Mouse (Mus musculus) ovary, postnatal 14 days (tissue): ENCODE data around the gene Rrh.
"Not testable (repeated sequence)": the region's sequence is repeated elsewhere in the genome, so short reads cannot be mapped to it uniquely, and the experiment has no call there.

Experiments used
- DNase-seq: peaks from one replicate; pipeline ENCODE4 v3.0.0; 2022; ENCODE audit warnings: low spot score

Gene Rrh

DNA sequence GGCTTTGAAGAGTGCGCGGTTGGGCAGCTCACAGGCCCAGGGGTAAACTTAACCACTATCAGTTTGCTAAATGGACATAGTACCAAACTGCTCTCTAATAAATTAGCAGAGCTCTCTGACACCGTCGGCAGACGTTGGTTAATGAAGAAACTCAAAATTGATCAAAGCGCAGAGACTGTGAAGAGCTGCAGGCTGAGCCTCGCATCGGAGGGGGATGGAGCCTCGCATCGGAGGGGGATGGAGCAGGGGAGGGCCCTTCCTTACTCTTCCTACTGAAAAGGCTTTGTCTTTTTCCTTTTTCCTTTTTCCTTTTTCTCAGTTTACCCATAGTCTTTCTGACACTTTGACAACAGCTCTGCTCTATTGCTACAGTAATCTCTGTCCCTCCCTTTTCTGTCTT lies 41.0 kb downstream of the Rrh start:
- DNase-seq: no peak

DNA sequence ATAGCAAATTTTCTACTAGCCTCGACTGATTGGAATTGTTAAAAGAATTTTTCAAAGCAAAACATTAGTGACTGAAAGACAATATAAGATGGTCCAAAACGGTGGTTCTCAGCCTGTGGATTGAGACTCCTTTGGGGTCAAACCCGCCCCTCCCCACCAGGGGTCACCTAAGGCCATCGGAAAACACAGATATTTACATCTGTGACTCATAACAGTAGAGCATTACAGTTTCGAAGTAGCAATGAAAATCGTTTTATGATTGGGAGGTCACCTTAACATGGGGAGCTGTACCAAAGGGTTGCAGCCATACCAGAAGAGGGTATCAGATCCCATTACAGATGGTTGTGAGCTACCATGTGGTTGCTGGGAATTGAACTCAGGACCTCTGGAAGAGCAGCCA lies 51.2 kb downstream of the Rrh start:
- DNase-seq: no peak

DNA sequence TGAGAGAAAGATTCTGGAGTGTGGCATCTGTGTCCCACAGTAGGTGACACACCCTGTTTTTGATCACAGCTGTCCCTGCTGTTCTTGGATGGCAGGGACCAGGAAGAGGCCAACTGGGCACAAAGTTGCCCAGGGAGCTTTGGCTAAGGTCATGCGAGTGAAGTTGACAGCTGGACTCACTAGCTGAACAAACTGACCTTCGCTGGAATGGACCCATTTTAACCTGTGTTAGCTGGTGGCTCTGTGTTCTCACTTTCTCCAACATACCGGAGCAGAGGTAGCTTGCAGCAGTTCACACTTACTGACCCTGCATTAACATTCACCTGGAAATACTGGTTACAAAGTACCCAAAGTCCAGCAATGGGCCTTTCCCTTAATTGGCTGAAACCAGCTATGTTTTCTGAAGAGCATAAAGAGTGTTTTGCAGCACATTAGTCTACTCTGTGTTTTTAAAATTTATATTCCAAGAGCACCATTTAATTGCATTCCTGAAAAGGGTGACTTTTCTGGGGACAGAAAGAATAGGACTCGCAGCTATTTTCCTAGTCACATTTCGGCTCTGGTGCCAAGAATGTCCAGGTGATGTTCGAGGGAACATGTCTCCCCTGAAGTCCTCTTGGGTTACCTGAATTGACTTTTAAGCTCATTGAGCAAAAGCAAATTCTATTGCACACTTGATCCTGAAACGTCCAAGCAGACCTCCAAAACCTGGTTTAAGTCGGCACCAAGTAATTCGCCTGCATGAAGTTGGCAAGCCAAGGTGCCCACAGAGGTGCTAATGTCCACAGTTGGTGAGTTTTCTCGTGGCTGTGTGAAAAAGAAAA lies 55.2 kb downstream of the Rrh start:
- no peak for DNase-seq

DNA sequence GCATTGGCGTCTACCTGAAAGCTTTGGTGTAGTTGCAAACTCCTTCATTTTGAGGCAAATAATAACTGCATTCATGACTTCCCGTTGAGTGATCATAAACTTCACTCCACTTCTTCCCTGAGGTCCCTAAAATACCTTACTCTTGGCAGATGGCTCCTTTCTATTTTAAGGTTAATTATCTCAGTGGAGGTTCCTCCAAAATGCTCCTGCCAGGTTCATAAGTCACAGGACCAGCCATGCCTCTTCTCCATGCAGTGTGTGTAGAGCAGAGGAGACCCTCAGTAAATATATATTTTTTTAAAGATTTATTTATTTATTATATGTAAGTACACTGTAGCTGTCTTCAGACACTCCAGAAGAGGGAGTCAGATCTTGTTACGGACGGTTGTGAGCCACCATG lies 56.3 kb downstream of the Rrh start:
- no peak for DNase-seq

DNA sequence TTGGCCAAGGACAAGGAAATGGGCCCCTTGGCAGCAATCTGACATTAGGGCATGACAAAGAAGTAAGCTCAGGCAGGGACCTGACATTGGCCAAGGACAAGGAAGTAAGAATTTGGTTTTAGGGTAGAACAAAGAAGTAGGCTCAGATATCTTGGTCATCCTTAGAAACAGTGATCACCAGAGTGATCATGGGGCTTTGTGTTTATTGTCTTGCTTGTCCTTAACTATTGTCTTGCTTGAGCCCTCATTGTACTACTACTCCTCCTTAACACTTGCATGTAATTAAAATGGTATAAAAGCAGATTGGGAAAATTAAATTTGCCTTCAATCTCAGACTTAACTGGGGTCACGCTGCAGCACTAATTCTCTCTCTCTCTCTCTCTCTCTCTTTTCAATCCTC lies 64.8 kb downstream of the Rrh start:
- DNase-seq: not testable (repeated sequence)

DNA sequence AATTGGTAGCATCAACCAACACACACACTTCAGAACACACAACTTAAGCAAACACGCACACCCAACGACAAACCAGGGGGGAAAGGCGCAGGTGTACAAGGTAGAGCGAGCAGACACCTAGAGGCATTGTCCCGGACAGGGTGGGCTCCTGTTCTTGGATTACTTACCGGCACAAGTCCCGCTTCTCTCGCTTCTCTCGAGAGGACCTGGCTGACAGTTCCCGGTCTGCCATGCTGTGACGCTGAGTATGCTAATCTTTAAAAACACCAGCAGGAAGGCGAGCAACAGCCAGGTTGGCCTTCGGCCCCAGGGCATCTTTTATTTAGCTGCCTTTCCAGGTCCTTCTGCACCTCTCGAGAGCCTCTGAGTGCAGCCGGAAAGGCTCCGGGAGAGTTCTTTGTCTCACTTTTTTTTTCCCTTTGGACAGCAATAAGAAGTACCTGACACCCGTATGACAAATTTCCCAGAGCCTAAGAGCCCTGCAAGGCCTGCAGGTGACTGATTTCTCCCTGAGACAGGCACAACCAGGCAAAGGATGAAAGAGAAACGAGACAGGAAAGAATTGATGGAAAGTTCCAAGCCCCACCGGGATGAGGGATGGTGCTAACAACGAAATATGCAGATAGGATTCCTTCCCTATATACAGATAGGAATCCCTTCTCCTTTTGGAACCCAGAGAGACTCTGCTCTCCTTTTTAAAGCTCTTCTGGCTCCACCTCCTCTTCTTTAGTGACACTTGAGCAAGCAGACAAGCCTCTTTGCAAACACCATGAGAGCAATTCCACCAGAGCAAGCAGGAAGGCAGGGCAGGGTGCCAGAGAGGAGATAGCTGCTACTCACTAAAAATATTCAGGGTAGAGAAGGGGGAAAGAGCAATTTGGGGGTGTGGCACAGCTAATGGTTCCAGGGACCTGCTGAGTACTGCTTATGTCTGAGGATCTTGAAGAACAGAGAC lies 67.5 kb downstream of the Rrh start, which contains the start of gene Egf:
Gene Egf (minus strand): TSS at position 667 of the 955 bp plus-strand sequence.
- no peak for DNase-seq
